Mouse (Mus musculus): Measurements from ENCODE around the gene Asap3.

Asap3 gene

DNA sequence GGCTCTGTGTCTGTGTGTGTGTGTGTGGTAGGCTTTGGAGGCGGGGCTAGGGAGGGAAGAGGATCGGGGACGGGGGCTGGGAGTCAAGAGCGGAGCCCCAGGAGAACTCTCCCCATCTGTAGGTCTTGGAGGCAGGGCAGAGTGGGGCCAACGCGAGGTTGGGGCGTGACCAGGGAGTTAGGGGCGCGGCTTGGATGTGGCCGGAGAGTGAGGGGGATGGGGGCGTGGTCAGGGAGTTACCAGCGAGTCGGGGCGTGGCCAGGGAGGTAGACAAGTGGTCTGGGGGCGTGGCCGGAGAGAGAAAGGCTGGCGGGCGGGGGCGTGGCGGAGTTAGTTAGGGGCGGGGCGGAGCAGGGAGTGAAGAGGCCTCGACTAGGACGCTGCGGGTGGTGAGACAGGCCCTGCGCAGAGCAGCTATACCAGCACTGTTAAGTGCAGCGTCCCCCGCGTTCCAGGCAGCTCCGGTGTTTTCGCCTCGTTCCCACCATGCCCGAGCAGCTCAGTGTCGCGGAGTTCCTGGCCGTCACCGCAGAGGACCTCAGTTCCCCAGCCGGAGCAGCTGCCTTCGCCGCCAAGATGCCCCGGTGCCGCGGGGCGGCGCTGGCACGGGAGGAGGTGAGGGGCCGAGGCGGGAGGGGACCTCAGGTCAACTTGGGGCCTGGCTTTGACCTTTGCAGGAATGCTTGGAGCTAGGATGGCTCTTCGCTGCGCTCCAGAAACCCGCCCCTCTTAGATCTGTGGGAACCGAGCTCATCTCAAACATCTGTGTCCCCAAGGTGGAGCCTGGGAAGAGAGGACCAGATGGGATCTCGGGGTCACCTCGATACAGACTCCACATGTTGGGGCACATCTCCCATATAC is at the start of gene Asap3:
TSS of gene Asap3 (plus strand) at position 333 of the 861 bp plus-strand sequence.
- TF ChIP-seq GATA4 (IDR thresholded peaks at IDR 0.05; ENCODE audit: insufficient replicate concordance, low read length): no peak

DNA sequence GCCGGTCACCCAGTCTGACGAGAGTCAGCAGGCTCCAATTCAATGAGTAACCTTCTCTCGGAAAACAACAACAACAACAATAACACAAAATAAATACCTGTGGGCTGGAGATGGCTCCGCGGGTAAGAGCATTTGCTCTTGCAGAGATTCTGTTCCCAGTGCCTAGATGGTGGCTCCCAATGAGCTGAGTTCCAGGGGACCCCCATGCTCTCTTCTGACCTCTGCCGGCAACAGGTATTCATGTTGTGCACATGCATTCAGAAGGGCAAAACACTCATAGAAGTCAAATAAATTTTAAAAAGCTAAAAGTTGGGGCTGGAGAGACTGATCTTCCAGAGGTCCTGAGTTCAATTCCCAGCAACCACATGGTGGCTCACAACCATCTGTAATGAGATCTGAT is 47.7 kb upstream of the Asap3 start:
- no peak for TF ChIP-seq GATA4 (IDR thresholded peaks at IDR 0.05; ENCODE audit: insufficient replicate concordance, low read length)

DNA sequence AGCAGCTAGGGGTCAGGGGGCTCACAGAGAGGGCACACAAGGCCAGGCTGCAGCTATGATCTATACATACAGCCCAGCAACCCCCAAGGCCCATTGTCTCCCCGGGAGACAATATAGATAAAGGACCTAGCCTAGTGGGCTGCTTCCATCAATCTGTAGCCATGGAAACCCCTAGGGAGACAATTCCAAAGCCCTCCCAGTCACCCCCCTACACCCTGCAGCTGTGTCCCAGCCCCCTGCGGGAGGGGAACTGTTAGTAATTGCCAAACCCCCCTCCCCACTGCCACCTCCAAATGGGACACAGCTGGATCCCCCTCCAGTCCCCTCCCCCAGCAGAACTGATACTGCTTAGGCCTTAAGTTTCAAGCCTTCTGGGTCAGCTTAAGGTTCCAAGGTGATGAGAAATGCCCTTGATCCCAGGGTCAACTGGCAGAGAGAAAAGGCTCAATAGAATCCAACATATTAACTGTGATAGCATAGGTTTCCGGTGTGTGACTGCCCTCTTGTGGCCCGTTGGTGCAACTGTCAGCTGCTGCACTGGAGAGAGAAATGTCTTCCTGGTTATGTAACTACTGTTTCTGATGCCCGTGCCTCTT is 46.3 kb upstream of the Asap3 start:
- TF ChIP-seq GATA4 (IDR thresholded peaks at IDR 0.05; ENCODE audit: insufficient replicate concordance, low read length): no peak

DNA sequence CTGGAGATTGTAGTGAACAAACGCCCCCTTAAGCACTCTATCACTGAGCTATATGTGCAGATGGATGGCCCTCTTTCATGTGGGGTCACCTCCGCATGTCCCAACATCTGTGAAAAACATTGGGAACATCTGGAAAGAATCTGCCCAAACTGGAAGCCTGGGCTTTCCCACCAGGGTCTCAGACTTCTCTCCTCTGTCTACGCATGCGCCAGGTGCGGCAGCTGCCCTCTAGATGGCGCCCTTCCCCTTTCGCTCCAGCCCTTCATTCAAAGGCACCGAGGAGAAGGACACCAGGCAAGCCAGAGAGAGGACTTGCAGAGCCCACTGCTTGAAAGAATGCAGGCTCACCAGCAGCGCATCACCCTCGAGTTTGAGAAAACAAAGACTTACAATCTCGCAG is 42.7 kb upstream of the Asap3 start:
- no peak for TF ChIP-seq GATA4 (IDR thresholded peaks at IDR 0.05; ENCODE audit: insufficient replicate concordance, low read length)

DNA sequence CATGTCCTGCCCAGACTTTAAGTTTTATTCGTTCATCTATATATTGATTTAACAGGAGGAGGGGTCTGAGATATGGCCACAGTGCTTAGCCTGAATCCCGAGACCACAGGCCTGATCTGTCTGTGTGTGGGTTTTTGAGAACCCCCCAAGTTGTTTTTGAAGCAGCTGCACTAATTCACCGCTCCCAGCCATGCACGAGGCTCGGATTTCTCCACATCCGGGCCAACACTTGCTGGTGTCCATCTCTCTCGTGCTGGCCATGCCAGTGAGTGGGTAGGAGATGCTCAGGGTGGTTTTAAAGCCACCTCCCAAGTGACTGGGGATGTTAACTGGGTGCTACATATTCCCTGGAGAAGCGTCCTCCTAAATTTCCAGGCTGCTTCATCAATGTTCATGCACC is 41.2 kb upstream of the Asap3 start:
- no peak for TF ChIP-seq GATA4 (IDR thresholded peaks at IDR 0.05; ENCODE audit: insufficient replicate concordance, low read length)

DNA sequence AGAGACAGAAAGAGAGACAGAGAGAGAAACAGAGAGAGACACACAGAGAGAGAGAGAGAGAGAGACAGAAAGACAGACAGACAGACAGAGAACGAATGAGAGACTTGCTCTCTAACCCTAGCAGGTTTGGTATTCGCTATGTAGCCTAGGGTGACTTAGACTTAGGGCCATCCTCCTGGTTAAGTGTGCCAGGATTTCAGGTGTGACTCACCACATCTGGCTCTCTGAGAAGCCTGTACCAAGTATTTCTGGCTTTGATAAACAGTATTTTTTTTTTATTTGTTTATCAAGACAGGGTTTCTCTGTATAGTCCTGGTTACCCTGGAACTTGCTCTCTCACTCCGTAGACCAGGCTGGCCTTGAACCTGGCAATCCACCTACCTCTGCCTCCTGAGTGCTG is 38.5 kb upstream of the Asap3 start:
- TF ChIP-seq GATA4 (IDR thresholded peaks at IDR 0.05; ENCODE audit: insufficient replicate concordance, low read length): no peak

DNA sequence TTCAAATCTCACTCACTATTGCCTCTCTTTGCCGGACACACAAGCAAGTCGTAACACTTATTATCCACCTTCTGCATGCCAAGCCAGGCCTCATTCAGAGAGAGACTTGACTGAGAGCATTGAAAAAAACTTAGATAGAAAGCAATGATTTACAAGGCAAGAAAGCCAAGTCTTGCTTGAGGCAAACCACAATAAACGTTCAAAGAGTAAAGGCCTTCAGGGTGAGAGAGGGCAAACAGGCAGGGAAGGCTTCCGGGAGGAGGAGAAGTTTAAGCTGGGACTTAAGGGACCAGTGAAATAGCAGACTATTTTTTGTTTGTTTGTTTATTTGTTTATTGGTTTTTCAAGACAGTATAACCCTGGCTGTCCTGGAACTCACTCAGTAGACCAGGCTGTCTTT is 35.8 kb upstream of the Asap3 start:
- no peak for TF ChIP-seq GATA4 (IDR thresholded peaks at IDR 0.05; ENCODE audit: insufficient replicate concordance, low read length)

DNA sequence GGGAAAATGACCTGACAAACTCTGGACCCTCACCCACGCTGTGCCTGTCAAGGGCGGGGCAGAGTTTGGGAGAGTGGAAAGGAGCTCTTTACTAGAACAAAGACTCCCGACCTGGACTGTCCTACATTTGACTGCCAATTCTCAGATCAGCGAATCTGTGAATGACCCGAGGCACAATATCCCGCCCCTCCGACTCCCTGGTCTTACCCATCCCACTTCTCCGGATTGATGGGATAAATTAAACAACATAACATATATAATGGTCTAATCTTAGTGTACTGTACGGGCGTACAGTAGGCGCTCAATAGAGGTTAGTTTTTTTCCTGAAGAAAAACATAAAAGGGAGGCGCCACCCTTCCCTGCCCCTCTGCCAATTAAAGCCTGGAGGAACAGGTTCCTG is 34.7 kb upstream of the Asap3 start:
- TF ChIP-seq GATA4 (IDR thresholded peaks at IDR 0.05; ENCODE audit: insufficient replicate concordance, low read length): no peak

DNA sequence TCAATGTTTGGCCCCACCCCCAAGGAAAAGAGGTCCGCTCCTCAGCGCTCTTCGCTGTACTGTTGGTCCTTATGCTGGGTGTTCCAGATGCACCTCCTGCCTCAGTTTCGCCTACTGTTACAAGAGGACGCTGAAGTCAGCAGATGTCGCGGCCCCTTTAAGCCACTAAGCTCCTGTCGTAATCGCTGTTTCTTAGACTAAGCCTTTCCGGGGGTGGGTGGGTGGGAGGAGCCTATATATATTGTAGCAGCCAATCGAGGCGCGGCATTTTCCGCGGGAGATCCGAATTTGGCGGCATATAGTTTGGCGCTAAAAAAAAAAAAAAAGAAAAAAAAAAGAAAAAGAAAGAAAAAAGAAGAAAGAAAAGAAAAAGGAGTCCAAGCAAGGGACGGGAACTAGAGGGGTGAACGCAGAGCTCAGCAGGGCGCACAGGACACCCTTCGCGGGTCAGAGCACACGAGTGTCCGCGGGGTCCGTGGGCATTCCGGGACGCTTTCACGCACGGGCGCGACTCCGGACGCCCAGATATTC is 34.1 kb upstream of the Asap3 start, which contains the start of gene E2f2:
TSS of gene E2f2 (plus strand) at position 384 of the 531 bp plus-strand sequence.
- no peak for TF ChIP-seq GATA4 (IDR thresholded peaks at IDR 0.05; ENCODE audit: insufficient replicate concordance, low read length)

DNA sequence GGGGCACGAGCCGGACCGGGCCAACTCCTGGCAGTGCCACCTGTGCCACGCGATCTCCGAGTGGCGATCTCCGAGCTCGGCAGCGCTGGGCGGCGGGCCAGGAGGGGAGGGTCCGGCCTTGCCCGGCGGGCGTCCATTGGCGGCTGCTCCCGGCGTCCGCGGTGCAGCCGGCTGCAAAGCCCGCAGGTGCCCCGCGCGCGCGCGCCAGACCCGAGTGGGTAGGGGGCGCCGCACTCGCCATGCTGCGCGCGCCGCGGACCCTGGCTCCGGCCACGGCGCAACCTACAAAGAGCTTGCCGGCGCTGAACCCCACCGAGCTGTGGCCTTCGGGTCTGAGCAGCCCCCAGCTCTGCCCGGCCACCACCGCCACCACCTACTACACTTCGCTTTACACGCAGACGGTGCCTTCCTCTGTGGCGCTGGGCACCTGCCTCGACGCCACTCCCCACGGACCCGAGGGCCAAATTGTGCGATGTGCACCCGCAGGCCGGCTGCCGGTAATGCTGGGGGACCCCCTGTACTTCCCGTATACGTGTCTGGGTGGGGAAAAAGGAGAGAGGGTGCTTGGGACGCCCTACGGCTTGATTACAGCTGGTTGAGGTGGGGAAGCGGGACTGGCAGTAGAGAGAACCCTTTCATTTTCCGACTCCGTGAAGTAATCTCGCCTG is 33.5 kb upstream of the Asap3 start:
- no peak for TF ChIP-seq GATA4 (IDR thresholded peaks at IDR 0.05; ENCODE audit: insufficient replicate concordance, low read length)

DNA sequence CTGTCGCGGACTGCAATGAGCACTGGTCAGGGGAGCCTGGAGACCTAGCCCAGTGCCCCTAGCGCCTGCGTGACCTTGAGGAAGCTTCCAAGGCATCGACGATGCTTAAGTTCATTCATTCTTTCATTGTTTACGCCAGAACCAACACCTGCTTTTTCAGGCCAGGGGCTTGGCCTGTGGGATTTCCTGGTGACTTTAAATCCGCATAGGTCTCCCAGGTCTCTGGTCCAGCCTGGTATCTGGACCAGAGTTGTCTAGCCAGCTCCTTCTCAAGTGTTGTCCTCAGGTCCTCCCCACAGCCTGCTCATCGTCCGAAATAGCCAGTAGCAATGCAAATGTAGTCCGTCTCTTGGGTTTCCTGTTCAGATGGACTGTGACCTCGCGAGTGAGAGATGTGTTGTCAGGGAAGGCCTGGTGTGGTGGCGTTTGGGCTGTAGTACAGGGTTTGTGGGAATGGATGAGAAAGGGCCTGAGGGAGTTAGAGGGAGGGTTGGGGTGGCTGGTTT is 32.9 kb upstream of the Asap3 start:
- TF ChIP-seq GATA4 (IDR thresholded peaks at IDR 0.05; ENCODE audit: insufficient replicate concordance, low read length): no peak

DNA sequence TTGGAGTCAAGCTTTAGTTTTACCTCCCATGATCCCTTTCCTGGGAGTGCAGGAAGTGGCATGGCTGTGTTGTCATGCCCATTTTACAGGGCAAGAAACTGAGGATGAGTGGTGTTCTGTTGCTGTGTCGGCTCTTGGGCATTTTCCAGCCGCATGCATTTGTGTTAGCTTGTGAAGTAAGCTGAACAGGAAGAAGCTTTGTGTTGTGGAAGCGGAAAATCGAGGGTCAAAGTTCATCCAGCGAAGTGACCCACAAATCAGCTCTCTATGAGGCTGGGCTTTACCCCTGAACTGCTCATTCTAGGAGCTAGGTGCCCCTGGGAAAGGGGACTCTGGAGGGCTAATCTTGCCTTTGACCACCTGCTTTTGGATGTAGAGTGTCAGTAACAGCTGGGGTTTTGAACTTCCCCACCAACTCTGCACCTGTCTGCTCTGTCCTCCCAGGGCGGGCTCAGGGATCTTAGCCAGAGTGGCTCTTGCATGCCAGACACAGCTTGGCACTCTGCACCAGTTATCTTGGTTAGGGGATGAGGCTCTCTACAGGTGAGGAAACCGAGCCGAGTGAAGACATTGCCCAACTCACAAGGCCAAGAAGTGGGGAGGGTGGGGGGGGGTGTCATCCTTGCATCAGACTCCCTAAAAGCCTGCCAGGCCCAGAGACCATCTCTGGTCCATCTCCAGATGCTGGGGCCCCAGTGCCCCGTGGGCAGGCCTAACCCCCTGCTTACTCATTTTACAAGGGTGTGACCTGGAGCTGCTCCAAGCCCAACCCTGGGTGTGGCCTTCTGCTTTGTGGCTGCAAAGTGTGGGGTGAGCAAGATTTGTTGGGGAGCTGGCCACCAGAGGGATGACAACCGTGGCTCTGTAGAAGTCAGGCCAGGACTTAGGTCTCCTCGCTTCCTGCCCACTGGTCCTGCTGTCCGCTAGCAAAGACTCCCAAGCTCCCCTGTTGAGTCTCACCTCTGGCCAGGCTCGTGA is 31.7 kb upstream of the Asap3 start:
- no peak for TF ChIP-seq GATA4 (IDR thresholded peaks at IDR 0.05; ENCODE audit: insufficient replicate concordance, low read length)

DNA sequence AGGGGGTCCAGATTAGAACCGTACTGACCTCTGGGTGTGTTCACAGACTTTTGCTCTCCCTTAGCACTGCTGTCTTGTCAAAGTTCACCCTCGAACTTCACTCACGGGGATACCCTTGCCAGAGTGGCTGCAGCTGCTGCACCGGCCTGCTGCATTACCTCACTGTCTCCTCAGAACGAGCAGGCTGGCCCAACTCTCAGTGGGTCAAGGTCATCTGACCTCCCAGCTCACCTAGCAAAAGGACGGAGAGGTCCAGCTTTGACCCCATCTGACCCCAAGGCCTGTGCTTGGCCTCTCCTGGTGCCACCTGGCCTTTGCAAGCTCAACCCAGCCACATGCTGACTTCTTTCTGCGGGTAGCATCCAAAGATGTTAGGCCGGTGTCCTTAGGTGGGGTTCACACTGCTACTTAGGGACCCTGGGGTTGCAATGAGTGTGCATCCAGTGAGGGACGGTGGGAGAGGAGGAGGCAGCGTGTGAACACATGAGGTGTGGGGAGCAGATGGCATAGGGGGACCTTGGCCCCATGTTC is 30.1 kb upstream of the Asap3 start:
- no peak for TF ChIP-seq GATA4 (IDR thresholded peaks at IDR 0.05; ENCODE audit: insufficient replicate concordance, low read length)

DNA sequence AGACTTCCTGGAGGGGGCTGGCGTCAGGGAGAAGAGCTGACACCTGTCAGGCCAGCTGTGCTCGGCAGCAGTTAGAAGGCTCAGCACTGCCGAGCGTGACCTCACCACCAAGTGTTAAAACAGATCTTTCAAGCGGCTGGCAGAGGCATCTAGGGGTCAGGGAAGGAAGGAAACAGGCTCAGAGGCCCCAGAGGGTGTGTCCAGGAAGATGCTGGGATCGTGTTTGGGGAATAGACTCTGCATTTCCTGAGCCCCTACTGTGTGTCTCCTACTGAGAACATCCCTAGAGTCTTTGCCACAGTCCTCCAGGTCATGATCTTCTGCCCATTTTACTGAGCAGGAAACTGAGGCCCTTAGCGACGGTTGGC is 28.9 kb upstream of the Asap3 start:
- TF ChIP-seq GATA4 (IDR thresholded peaks at IDR 0.05; ENCODE audit: insufficient replicate concordance, low read length): no peak
